Mouse (Mus musculus) brain, embryonic 14.5 days (tissue): Measurements from ENCODE around the gene Sgta.

Experiments used
- CTCF ChIP-seq: fragments of 200-500 bp; IDR thresholded peaks from 2 replicates; pipeline ENCODE4 v1.5.1; 2012; ENCODE audit warnings: inconsistent platforms, mild to moderate bottlenecking, moderate library complexity, borderline replicate concordance; ENCODE audit not compliant: insufficient read depth, insufficient read length; ENCODE audit errors: extremely low read depth
- POLR2A ChIP-seq: fragments of 200-500 bp; IDR thresholded peaks from 2 replicates; pipeline ENCODE4 v1.6.1; 2012; ENCODE audit warnings: mild to moderate bottlenecking, inconsistent platforms, borderline replicate concordance; ENCODE audit not compliant: poor library complexity, insufficient read depth, insufficient read length, severe bottlenecking; ENCODE audit errors: extremely low read depth

DNA sequence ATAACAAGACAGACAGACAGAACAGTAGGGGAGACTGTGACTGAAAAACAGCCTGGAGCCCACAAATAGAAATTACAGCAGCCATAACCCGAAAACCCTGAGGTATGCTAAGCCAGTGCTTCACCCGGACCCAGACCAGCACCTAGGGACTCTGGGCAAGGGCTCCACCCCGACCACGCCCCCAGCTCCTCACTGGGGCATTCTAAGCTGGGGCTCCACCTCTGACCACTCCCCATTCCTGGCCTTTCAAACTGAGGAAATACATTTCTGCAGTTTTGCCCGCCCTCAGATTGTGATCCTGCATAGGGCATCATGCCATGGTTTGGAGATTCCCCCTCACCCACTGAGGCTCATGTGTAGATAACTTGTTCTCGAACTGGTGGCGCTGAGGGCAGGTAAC is 52.7 kb downstream of the Sgta start:
- TF ChIP-seq CTCF = no peak
- no peak for TF ChIP-seq POLR2A
